Mouse (Mus musculus) forebrain, embryonic 16.5 days (tissue): ENCODE data around the gene Pomt1. TPM values are rescaled to one million over a fixed set of nuclear protein-coding genes. Genes with fewer than 3 reads are reported as not detected.

ENCODE experiments used
- ATAC-seq: fragments of 200-750 bp; cut with Nextera tagmentation; 2 replicates; pipeline ENCODE4 v1.8.0; 2017; ENCODE audit warnings: mild to moderate bottlenecking, moderate library complexity
- H3K27ac ChIP-seq: fragments of 300-500 bp; sonication (generic); 2 replicates; pipeline ENCODE4 v1.5.1; 2014; ENCODE audit warnings: low read length, control low read depth
- H3K27me3 ChIP-seq: fragments of 300-500 bp; sonication (generic); replicated peaks from 2 replicates; pipeline ENCODE4 v1.6.1; 2014; ENCODE audit warnings: low read length; ENCODE audit not compliant: control insufficient read depth, insufficient read depth
- H3K36me3 ChIP-seq: fragments of 300-500 bp; sonication (generic); 2 replicates; pipeline ENCODE4 v1.6.1; 2014; ENCODE audit not compliant: control insufficient read depth, insufficient read depth
- H3K4me1 ChIP-seq: fragments of 300-500 bp; sonication (generic); replicated peaks from 2 replicates; pipeline ENCODE4 v1.6.1; 2014; ENCODE audit warnings: low read length; ENCODE audit not compliant: control insufficient read depth, insufficient read depth
- H3K4me2 ChIP-seq: fragments of 300-500 bp; sonication (generic); 2 replicates; pipeline ENCODE4 v1.6.1; 2014; ENCODE audit warnings: mild to moderate bottlenecking, low read length, control low read depth
- H3K4me3 ChIP-seq: fragments of 300-500 bp; sonication (generic); replicated peaks from 2 replicates; pipeline ENCODE4 v1.5.1; 2014; ENCODE audit warnings: mild to moderate bottlenecking, low read length, control low read depth
- H3K9ac ChIP-seq: fragments of 300-500 bp; sonication (generic); replicated peaks from 2 replicates; pipeline ENCODE4 v1.6.1; 2014; ENCODE audit warnings: low read depth, low read length, control low read depth
- H3K9me3 ChIP-seq: fragments of 300-500 bp; sonication (generic); 2 replicates; pipeline ENCODE4 v1.6.1; 2016; ENCODE audit warnings: low read length; ENCODE audit not compliant: control insufficient read depth
- WGBS: fragments of 180-500 bp; shearing (Covaris S2); extraction: QIAGEN DNeasy Blood & Tissue Kit; methylation state at CpG from one replicate; pipeline ENCODE4 v1.1.7; 2014; 5-methylcytosine and 5-hydroxymethylcytosine counted together
- polyA plus RNA-seq: library from polyadenylated mRNA; unstranded; fragments of >200 nt; fragmentation: Nextera tagmentation; extraction: Ambion mirVana; gene quantifications from 2 replicates; pipeline ENCODE4 v1.2.1, GENCODE M21; 2015

Gene Pomt1
- polyA plus RNA-seq, 1 experiment from 2014 or later = 36.8 TPM

GRCm38 (mm10) chr2:32218541-32219334, 17.7 kb upstream of the Pomt1 start:
- H3K9me3 ChIP-seq = no peaks in the 10 kb centered on the region
- H3K27ac ChIP-seq = no peak overlapping the region
- H3K4me3 ChIP-seq = no peak overlapping the region
- H3K9ac ChIP-seq = no peak overlapping the region
- whole genome bisulfite sequencing = 87% methylated on average over 11 of the region's 11 CpGs
- H3K4me2 ChIP-seq = no peak overlapping the region
- ATAC-seq = no peak
- H3K4me1 ChIP-seq = no peaks in the 10 kb centered on the region
- H3K27me3 ChIP-seq = no peaks in the 10 kb centered on the region
- peaks cover 83% of the 10 kb centered on the region for H3K36me3 ChIP-seq

GRCm38 (mm10) chr2:32219501-32219900, 16.9 kb upstream of the Pomt1 start:
- Histone ChIP-seq H3K4me3 (no peak overlapping the region), H3K36me3 (peaks cover 86% of the 10 kb centered on the region), H3K27ac (no peak overlapping the region), H3K4me1 (no peaks in the 10 kb centered on the region), H3K27me3 (no peaks in the 10 kb centered on the region), H3K4me2 (no peak overlapping the region), H3K9me3 (no peaks in the 10 kb centered on the region), H3K9ac (no peak overlapping the region)
- no peak for ATAC-seq
- 94% methylated on average over 14 of the region's 14 CpGs for WGBS

- H3K4me2 ChIP-seq = no peak overlapping the region
- peaks cover 84% of the 10 kb centered on the region for H3K36me3 ChIP-seq
- H3K4me3 ChIP-seq = no peak overlapping the region
- no peak overlapping the region for H3K9ac ChIP-seq
- ATAC-seq = no peak
- H3K27me3 ChIP-seq = no peaks in the 10 kb centered on the region
- no peaks in the 10 kb centered on the region for H3K4me1 ChIP-seq
- no peaks in the 10 kb centered on the region for H3K9me3 ChIP-seq
- no peak overlapping the region for H3K27ac ChIP-seq
- 91% methylated on average over 6 of the region's 6 CpGs for WGBS
Observed at GRCm38 (mm10) chr2:32220021-32220420, 16.4 kb upstream of the Pomt1 start.

GRCm38 (mm10) chr2:32220969-32221368, 15.4 kb upstream of the Pomt1 start:
- Histone ChIP-seq H3K27ac (no peak overlapping the region), H3K4me2 (no peak overlapping the region), H3K36me3 (peaks cover 79% of the 10 kb centered on the region), H3K27me3 (no peaks in the 10 kb centered on the region), H3K9me3 (no peaks in the 10 kb centered on the region), H3K4me1 (no peaks in the 10 kb centered on the region), H3K4me3 (no peak overlapping the region), H3K9ac (no peak overlapping the region)
- 95% methylated on average over 10 of the region's 10 CpGs for WGBS
- no peak for ATAC-seq

- Histone ChIP-seq H3K27ac (no peak overlapping the region), H3K27me3 (no peaks in the 10 kb centered on the region), H3K4me3 (no peak overlapping the region), H3K9ac (no peak overlapping the region), H3K36me3 (peaks cover 80% of the 10 kb centered on the region), H3K4me2 (no peak overlapping the region), H3K9me3 (no peaks in the 10 kb centered on the region), H3K4me1 (no peaks in the 10 kb centered on the region)
- 88% methylated on average over 7 of the region's 7 CpGs for WGBS
- ATAC-seq = no peak
Observed at GRCm38 (mm10) chr2:32221577-32221976, 14.8 kb upstream of the Pomt1 start.

GRCm38 (mm10) chr2:32222057-32222456, 14.3 kb upstream of the Pomt1 start:
- no peaks in the 10 kb centered on the region for H3K27me3 ChIP-seq
- 87% methylated on average over 10 of the region's 10 CpGs for WGBS
- no peak for ATAC-seq
- H3K4me2 ChIP-seq = no peak overlapping the region
- H3K27ac ChIP-seq = no peak overlapping the region
- H3K4me1 ChIP-seq = no peaks in the 10 kb centered on the region
- no peak overlapping the region for H3K4me3 ChIP-seq
- H3K36me3 ChIP-seq = peaks cover 80% of the 10 kb centered on the region
- no peak overlapping the region for H3K9ac ChIP-seq
- no peaks in the 10 kb centered on the region for H3K9me3 ChIP-seq

GRCm38 (mm10) chr2:32235433-32235832, 957 bp upstream of the Pomt1 start:
- no peaks in the 10 kb centered on the region for H3K27me3 ChIP-seq
- H3K4me1 ChIP-seq = peaks cover 22% of the 10 kb centered on the region
- no peak for ATAC-seq
- peak overlapping the region; percentile 63 for H3K4me3 ChIP-seq
- peaks cover 14% of the 10 kb centered on the region for H3K36me3 ChIP-seq
- no peaks in the 10 kb centered on the region for H3K9me3 ChIP-seq
- peak overlapping the region; percentile 79 for H3K4me2 ChIP-seq
- H3K27ac ChIP-seq = no peak overlapping the region
- no peak overlapping the region for H3K9ac ChIP-seq
- WGBS = 41% methylated on average over 7 of the region's 7 CpGs

GRCm38 (mm10) chr2:32236760-32237487, 534 bp downstream of the Pomt1 start:
- H3K36me3 ChIP-seq = peaks cover 4% of the 10 kb centered on the region

GRCm38 (mm10) chr2:32237571-32237970, 1.2 kb downstream of the Pomt1 start:
- 41% methylated on average over 4 of the region's 4 CpGs for WGBS
- H3K36me3 ChIP-seq = no peaks in the 10 kb centered on the region
- no peak for ATAC-seq
- peak overlapping the region; percentile 63 for H3K4me3 ChIP-seq
- no peaks in the 10 kb centered on the region for H3K9me3 ChIP-seq
- H3K27ac ChIP-seq = no peak overlapping the region
- peak overlapping the region; percentile 70 for H3K9ac ChIP-seq
- peaks cover 22% of the 10 kb centered on the region for H3K4me1 ChIP-seq
- no peaks in the 10 kb centered on the region for H3K27me3 ChIP-seq
- peak overlapping the region; percentile 79 for H3K4me2 ChIP-seq

More at GRCm38 (mm10) chr2:32236760-32237487, 534 bp downstream of the Pomt1 start:
- peak; percentile 47 for ATAC-seq
- Histone ChIP-seq H3K27ac (peak overlapping the region; percentile 46), H3K4me2 (peak overlapping the region; percentile 79), H3K4me1 (peaks cover 22% of the 10 kb centered on the region), H3K4me3 (peak overlapping the region; percentile 63), H3K27me3 (no peaks in the 10 kb centered on the region), H3K9ac (peak overlapping the region; percentile 70), H3K9me3 (no peaks in the 10 kb centered on the region)
- WGBS = 0% methylated on average over 20 of the region's 20 CpGs
